Mouse (Mus musculus) testis, postnatal 10 days (tissue): ENCODE results near the gene Lrrc8d.

ENCODE experiments used
- DNase-seq: peaks from one replicate; pipeline ENCODE4 v3.0.0; 2021; ENCODE audit warnings: low spot score

Lrrc8d gene

GRCm38 (mm10) chr5:105715531-105716124, 15.9 kb downstream of the Lrrc8d start:
- DNase-seq: peak; percentile 86

- DNase-seq: no peak
Measured at GRCm38 (mm10) chr5:105717294-105717693, 17.5 kb downstream of the Lrrc8d start.

GRCm38 (mm10) chr5:105718138-105718670, 18.4 kb downstream of the Lrrc8d start:
- no peak for DNase-seq

GRCm38 (mm10) chr5:105721267-105721666, 21.5 kb downstream of the Lrrc8d start:
- no peak for DNase-seq

- no peak for DNase-seq
Measured at GRCm38 (mm10) chr5:105722807-105723206, 23.0 kb downstream of the Lrrc8d start.

DNA sequence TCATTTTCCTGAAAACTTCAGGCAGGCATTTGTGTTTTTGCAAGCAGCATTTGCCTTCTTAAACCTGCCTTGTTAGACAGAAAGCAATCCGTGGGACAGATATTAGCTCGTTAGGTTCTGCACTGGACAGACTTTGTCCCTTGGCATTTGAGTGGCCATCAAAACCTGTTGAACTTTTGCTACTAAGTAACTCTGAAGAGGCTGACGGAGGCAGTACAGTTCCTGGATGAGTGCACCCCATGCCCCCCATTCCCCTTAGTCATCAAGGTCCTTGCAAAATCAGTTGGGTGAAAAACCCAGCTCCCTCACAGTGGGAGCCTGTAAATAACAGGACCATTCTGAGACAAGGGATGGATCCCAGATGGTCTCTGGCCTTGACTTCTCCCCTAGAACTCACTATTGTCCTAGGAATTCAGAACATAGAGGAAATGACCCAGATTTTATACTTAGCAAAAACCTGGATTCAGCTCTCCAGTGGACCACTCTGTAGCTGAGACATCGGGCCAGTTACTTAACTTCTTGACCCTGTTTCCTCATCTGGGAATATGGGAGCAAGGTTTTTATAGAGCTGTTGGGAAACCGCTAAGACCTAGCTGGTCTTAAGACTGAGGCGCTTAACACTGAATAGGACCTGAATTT, 30.5 kb downstream of the Lrrc8d start:
- no peak for DNase-seq

DNA sequence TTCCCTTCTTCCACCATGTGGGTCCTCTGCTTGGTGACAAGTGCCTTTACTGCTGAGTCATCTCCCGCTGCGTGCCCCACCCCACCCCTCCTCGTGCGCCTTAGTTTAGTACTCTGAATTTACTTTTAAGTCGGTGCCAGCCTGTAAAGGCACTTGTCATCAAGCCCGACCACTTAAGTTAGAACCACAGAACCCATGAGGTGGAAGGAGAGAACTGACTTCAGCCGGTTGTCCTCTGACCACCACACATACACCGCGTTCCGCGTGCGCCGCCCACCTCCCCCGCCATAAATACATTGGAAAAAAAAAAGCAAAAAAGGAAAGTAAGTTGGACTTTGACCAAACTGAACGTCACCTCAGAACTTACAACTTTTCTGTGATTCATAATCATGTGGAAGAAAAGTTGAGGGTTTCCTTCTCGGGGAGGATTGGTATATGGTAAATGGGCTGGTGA, 31.4 kb downstream of the Lrrc8d start:
- no peak for DNase-seq

DNA sequence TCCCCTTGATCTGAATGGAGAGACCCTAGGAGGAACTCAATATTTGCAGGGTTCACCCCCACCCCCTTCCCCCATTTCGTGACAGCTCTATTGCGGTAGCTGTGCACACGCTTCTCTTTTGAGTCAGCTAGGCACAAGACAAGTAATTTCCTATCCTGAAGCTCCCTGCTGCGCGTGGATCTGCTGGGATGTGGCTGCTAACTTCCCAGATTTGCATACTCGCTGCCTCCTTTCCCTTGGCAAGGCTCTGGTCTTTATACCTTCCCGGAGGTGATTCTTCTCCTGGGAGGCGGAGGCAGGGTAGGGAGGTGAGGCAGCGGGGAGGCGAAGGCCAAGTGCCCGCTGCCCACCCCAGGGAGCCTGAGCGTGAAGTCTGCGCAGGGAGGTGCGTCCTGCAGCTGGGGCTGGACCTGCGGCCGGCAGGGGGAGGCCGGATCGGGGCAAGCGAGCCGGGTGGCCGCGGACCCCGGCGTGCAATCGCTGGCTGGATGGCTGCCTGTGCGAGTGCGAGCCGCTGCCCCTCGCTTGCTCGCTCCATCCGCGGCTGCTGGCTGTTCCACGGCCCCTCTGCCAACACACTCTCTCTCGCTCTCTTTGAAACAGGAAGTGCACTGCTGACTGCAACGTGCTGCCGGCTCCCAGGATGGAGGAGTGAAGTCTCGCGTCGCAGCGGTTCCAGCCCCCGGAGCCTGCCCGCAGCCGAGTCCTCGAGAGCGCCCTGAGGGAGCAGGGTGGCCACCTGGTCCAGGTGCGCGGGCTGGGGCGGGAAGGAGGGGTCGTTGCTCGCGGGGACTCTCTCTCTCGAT, 32.1 kb downstream of the Lrrc8d start:
- peak; percentile 64 for DNase-seq

GRCm38 (mm10) chr5:105732433-105732891, 32.7 kb downstream of the Lrrc8d start:
- DNase-seq: no peak

- no peak for DNase-seq
Measured at GRCm38 (mm10) chr5:105733226-105733625, 33.5 kb downstream of the Lrrc8d start.

- DNase-seq: no peak
Measured at GRCm38 (mm10) chr5:105736365-105736764, 36.6 kb downstream of the Lrrc8d start.

- DNase-seq: no peak
Measured at GRCm38 (mm10) chr5:105737145-105737544, 37.4 kb downstream of the Lrrc8d start.

GRCm38 (mm10) chr5:105740437-105740836, 40.7 kb downstream of the Lrrc8d start:
- no peak for DNase-seq

- no peak for DNase-seq
Measured at GRCm38 (mm10) chr5:105742641-105743040, 42.9 kb downstream of the Lrrc8d start.

- no peak for DNase-seq
Measured at GRCm38 (mm10) chr5:105745324-105745723, 45.6 kb downstream of the Lrrc8d start.

GRCm38 (mm10) chr5:105745927-105746454, 46.2 kb downstream of the Lrrc8d start:
- DNase-seq: no peak

GRCm38 (mm10) chr5:105754803-105755202, 55.0 kb downstream of the Lrrc8d start:
- DNase-seq: no peak

DNA sequence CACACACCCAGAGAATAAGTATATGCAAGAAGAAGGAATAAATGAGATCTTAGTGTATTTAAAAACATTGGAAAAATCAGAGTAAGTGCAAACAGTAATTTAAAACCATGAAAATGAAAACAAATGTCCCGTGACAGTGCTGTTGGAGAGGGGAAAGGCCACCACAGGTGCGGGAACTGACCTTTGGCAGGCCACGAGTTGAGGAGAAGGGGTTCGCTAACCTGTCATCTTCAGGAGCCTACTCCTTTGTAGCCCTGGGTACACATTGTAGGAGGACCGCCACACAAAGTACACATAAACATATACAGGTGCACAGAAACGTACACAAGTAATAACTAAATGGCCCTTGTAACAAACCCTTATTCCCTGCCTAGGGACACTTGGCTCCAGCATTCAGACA, 55.7 kb downstream of the Lrrc8d start:
- DNase-seq: no peak

DNA sequence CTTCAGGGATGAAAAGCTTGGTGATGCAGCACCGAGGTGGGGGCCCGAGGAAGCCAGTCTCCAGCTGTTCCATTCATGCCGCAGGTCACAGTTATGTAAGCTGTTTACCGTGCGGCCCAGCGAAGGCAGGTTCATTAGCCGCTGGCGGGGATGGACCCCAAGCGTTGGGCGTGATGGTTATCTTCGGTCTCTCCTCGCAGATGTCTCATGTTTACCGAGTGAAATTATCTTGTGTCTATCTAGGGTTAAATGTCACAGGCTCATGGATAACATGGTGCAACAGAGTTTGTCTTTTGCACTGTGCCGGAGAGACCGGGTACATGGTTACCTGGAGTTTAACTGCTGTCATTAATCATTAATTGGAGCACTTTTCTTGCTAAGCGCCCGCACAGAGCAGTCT, 58.2 kb downstream of the Lrrc8d start:
- DNase-seq: no peak

DNA sequence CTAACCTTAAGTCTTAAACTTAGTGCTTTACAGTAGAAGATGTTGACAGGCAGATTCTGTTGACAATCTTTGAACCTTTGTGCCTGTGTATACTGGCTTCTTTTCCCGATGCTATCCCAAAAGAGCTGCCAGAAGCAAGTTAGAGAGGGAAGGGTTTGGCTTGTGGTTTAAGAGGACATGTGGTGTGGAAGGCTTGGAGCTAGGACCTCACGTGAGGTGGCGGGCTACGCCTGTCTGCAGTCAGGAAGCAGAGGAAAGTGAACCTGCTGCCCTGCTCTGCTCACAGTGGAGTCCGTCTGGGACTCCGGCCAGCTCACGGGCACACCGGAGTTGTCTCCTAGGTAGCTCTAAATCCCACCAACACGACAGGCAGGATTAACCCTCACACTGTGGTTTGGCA, 59.1 kb downstream of the Lrrc8d start:
- no peak for DNase-seq

GRCm38 (mm10) chr5:105761848-105762482, 62.2 kb downstream of the Lrrc8d start:
- no peak for DNase-seq

- no peak for DNase-seq
Measured at GRCm38 (mm10) chr5:105764369-105764768, 64.6 kb downstream of the Lrrc8d start.
